Mouse (Mus musculus): ENCODE results near the gene Pcgf1.
A peak's percentile ranks its signal among the peaks of the same experiment; 100 is the strongest.

Pcgf1 gene

GRCm38 (mm10) chr6:83077630-83078323 lies at the start of gene Pcgf1:
TSS of gene Pcgf1 (plus strand) at chr6:83077869.
- DNase-seq (ENCODE audit: low spot score in 2 of 2): peak in 1 of 2 experiments; percentile 28

- no peak for DNase-seq (ENCODE audit: low spot score in 2 of 2)
These were observed 47.9 kb upstream of the Pcgf1 start for GRCm38 (mm10) chr6:83029777-83030176.

GRCm38 (mm10) chr6:83031111-83031510 lies 46.6 kb upstream of the Pcgf1 start:
- DNase-seq (ENCODE audit: low spot score in 2 of 2): no peak

- DNase-seq (ENCODE audit: low spot score in 2 of 2): no peak
These were observed 45.6 kb upstream of the Pcgf1 start for GRCm38 (mm10) chr6:83031921-83032590.

- peak; percentile 66 to 69 for DNase-seq (ENCODE audit: low spot score in 2 of 2)
These were observed 44.9 kb upstream of the Pcgf1 start for GRCm38 (mm10) chr6:83032769-83033191.

GRCm38 (mm10) chr6:83033249-83034185 lies 44.2 kb upstream of the Pcgf1 start, which contains the start of the genes Dok1 and Loxl3:
TSS of gene Dok1 (minus strand) at chr6:83033471.
TSS of gene Loxl3 (plus strand) at chr6:83034173.
- DNase-seq (ENCODE audit: low spot score in 2 of 2): peak; percentile 64 to 72

- DNase-seq (ENCODE audit: low spot score in 2 of 2): no peak
These were observed 43.1 kb upstream of the Pcgf1 start for GRCm38 (mm10) chr6:83034463-83035055.

- no peak for DNase-seq (ENCODE audit: low spot score in 2 of 2)
These were observed 40.5 kb upstream of the Pcgf1 start for GRCm38 (mm10) chr6:83037188-83037587.

GRCm38 (mm10) chr6:83038496-83039012 lies 39.1 kb upstream of the Pcgf1 start:
- peak; percentile 91 to 95 for DNase-seq (ENCODE audit: low spot score in 2 of 2)

GRCm38 (mm10) chr6:83040601-83041000 lies 37.1 kb upstream of the Pcgf1 start:
- no peak for DNase-seq (ENCODE audit: low spot score in 2 of 2)

GRCm38 (mm10) chr6:83043561-83043960 lies 34.1 kb upstream of the Pcgf1 start:
- DNase-seq (ENCODE audit: low spot score in 2 of 2): no peak

- DNase-seq (ENCODE audit: low spot score in 2 of 2): no peak
These were observed 33.7 kb upstream of the Pcgf1 start for GRCm38 (mm10) chr6:83043993-83044392.

GRCm38 (mm10) chr6:83044742-83045141 lies 32.9 kb upstream of the Pcgf1 start:
- peak; percentile 37 to 46 for DNase-seq (ENCODE audit: low spot score in 2 of 2)

GRCm38 (mm10) chr6:83049367-83049766 lies 28.3 kb upstream of the Pcgf1 start:
- DNase-seq (ENCODE audit: low spot score in 2 of 2): no peak

- DNase-seq (ENCODE audit: low spot score in 2 of 2): peak in 1 of 2 experiments; percentile 38
These were observed 24.3 kb upstream of the Pcgf1 start for GRCm38 (mm10) chr6:83053136-83053960.

- peak; percentile 98 to 99 for DNase-seq (ENCODE audit: low spot score in 2 of 2)
These were observed 23.4 kb upstream of the Pcgf1 start, which contains the start of gene Aup1 for GRCm38 (mm10) chr6:83054074-83054851. TSS of gene Aup1 (plus strand) at chr6:83054521.

- peak; percentile 42 to 57 for DNase-seq (ENCODE audit: low spot score in 2 of 2)
These were observed 22.7 kb upstream of the Pcgf1 start, which contains the start of gene Htra2 for GRCm38 (mm10) chr6:83054871-83055431. TSS of gene Htra2 (minus strand) at chr6:83055273.

GRCm38 (mm10) chr6:83057790-83058189 lies 19.9 kb upstream of the Pcgf1 start, which contains the start of gene Dqx1:
TSS of gene Dqx1 (plus strand) at chr6:83057844.
- no peak for DNase-seq (ENCODE audit: low spot score in 2 of 2)

- DNase-seq (ENCODE audit: low spot score in 2 of 2): no peak
These were observed 18.9 kb upstream of the Pcgf1 start for GRCm38 (mm10) chr6:83058725-83059124.
